Mouse (Mus musculus): ENCODE measurements around the gene Stard13. TPM values are rescaled to one million over a fixed set of nuclear protein-coding genes. Genes with fewer than 3 reads are reported as not detected.

Gene Stard13
- polyA plus RNA-seq, 1 experiment = not detected

DNA sequence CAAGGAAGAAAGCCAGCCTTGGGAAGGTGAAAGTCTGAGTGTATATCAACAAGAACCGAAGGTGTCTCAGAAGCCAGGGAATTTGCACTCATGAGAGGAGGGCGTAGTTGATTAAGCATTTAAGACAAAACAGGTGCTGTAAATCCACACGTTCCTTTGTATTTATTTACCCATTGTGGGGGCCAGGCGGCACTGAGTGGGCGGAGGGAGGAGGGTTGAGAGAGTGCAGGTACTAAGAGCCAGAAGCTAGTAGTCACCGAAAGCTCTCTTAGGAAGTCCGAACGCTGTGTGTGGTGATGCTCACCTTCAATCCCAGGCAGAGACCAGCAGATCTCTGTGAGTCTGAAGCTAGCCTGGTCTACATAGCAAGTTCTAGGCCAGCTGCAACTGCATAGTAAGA, 147.9 kb downstream of the Stard13 start:
- Histone ChIP-seq H3K4me3 (ENCODE audit: insufficient read depth, low read depth, low read length) (no peak overlapping the region), H3K27ac (ENCODE audit: insufficient read depth, low read depth, low read length) (no peak overlapping the region), H3K4me1 (ENCODE audit: control insufficient read depth, insufficient read depth, low read length) (0 out of 2 replicates have a peak, but pooled peaks cover 2% of the 10 kb centered on the region)
- WGBS = 90% methylated on average over 8 of the region's 8 CpGs
- TF ChIP-seq POLR2A (IDR thresholded peaks at IDR 0.05; ENCODE audit: insufficient read depth, low read depth, low read length) (no peak), CTCF (IDR thresholded peaks at IDR 0.05; ENCODE audit: insufficient read depth, low read depth, low read length) (no peak)

DNA sequence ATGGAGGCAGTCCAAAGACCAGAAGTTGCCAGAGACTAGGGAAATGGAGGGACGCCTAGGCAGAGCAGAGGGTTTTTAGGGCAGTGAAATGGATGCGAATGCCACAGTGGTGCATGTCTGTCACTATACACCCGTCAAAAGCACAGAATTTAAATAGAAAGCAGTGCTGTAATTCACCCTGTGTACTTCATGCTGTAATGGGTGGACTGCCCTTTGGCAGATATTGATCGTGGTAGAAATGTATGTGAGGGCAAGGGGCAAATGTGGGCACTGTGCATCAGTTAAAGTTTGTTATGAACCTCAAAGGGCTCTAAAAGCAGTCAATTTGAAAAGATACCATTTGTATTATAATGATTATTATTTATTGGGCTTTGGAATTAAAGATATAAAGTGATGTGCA, 153.4 kb downstream of the Stard13 start:
- TF ChIP-seq POLR2A (IDR thresholded peaks at IDR 0.05; ENCODE audit: insufficient read depth, low read depth, low read length) = no peak
- no peak for TF ChIP-seq CTCF (IDR thresholded peaks at IDR 0.05; ENCODE audit: insufficient read depth, low read depth, low read length)
- Histone ChIP-seq H3K4me1 (ENCODE audit: control insufficient read depth, insufficient read depth, low read length) (no peaks in the 10 kb centered on the region), H3K4me3 (ENCODE audit: insufficient read depth, low read depth, low read length) (no peak overlapping the region), H3K27ac (ENCODE audit: insufficient read depth, low read depth, low read length) (no peak overlapping the region)
- 62% methylated on average over 4 of the region's 4 CpGs for WGBS

DNA sequence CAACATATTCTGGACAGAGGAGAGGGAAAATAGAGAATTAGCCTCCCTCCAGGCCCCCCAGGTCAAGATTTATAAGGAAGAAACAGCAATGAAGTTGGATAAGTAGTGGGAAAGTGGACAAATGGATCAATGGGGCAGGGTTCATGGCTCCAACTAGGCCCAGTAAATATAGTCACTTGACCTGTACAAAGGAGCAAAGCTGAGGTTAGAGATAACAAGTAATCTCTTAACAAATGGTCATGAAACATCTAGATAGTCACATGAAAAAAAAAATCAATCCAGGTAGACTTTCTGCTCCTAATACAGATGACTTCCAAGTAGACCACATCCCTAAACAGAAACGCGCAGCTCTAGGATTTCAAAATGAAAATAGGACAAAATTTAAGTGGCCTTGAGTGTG, 155.7 kb downstream of the Stard13 start:
- H3K4me1 ChIP-seq (ENCODE audit: control insufficient read depth, insufficient read depth, low read length) = no peaks in the 10 kb centered on the region
- no peak overlapping the region for H3K27ac ChIP-seq (ENCODE audit: insufficient read depth, low read depth, low read length)
- 96% methylated on average over 2 of the region's 2 CpGs for WGBS
- no peak overlapping the region for H3K4me3 ChIP-seq (ENCODE audit: insufficient read depth, low read depth, low read length)
- TF ChIP-seq CTCF (IDR thresholded peaks at IDR 0.05; ENCODE audit: insufficient read depth, low read depth, low read length) = no peak
- TF ChIP-seq POLR2A (IDR thresholded peaks at IDR 0.05; ENCODE audit: insufficient read depth, low read depth, low read length) = no peak

DNA sequence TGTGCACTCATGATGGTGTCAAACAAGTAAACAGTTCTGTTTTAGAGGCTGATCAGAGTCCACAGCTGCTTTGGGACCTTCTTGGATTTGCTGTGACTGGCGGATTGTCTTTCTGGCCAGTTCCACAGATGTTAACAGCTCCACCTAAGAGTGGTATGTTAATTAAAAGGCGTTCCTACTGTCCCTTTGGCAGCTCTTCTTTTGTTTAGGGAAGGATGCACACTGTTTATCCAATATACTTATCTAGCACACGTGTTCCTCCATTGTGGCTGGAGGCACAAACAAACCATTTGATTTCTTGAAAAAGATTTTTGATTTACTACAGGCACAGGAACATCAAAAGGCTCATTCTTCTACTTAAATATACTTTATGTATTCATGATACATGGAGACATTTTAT, 156.7 kb downstream of the Stard13 start:
- Histone ChIP-seq H3K4me3 (ENCODE audit: insufficient read depth, low read depth, low read length) (no peak overlapping the region), H3K4me1 (ENCODE audit: control insufficient read depth, insufficient read depth, low read length) (no peaks in the 10 kb centered on the region), H3K27ac (ENCODE audit: insufficient read depth, low read depth, low read length) (no peak overlapping the region)
- 67% methylated on average over 3 of the region's 3 CpGs for WGBS
- TF ChIP-seq POLR2A (IDR thresholded peaks at IDR 0.05; ENCODE audit: insufficient read depth, low read depth, low read length) (no peak), CTCF (IDR thresholded peaks at IDR 0.05; ENCODE audit: insufficient read depth, low read depth, low read length) (no peak)

DNA sequence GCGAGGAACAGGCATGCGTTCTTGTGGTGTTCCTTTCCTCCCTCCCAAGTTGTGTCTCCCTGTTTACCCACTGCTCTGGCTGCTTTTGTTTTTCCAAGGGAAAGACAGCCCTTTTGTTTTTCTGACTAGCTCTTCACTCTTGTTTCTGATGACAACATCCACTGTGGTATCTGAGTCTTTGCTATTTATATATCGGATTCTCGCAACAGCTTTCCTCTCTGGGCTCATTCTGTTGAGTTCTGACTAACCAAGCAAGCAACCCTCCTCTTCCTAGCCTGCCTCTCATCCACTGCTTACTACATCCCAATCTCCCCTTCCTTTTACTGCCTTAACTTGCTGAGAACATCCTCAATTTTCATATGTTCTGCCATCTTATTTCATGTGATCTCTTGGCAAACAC, 159.4 kb downstream of the Stard13 start:
- no peaks in the 10 kb centered on the region for H3K4me1 ChIP-seq (ENCODE audit: control insufficient read depth, insufficient read depth, low read length)
- WGBS = 71% methylated on average over 4 of the region's 4 CpGs
- H3K4me3 ChIP-seq (ENCODE audit: insufficient read depth, low read depth, low read length) = no peak overlapping the region
- no peak overlapping the region for H3K27ac ChIP-seq (ENCODE audit: insufficient read depth, low read depth, low read length)
- TF ChIP-seq CTCF (IDR thresholded peaks at IDR 0.05; ENCODE audit: insufficient read depth, low read depth, low read length) (no peak), POLR2A (IDR thresholded peaks at IDR 0.05; ENCODE audit: insufficient read depth, low read depth, low read length) (no peak)

DNA sequence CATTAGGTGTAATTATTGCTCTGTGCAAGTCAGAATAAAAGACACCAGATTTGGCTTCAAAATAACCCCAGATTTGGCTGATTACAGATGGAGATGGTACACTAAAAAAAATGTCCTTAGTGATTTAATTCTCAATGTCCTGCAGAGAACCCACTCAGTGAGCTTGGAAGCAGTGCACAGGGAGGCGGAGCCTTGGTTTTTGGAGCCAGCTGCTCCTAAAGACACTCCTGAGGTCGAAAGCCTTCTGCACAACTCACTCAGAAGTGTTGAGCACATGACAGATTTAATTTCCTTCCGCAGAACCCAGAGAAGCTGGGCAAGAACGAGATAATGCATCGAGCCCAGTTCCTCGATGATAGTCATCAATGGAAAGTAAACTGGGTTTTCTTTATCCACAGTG, 162.2 kb downstream of the Stard13 start:
- H3K4me1 ChIP-seq (ENCODE audit: control insufficient read depth, insufficient read depth, low read length) = no peaks in the 10 kb centered on the region
- no peak overlapping the region for H3K27ac ChIP-seq (ENCODE audit: insufficient read depth, low read depth, low read length)
- WGBS = 64% methylated on average over 6 of the region's 6 CpGs
- no peak overlapping the region for H3K4me3 ChIP-seq (ENCODE audit: insufficient read depth, low read depth, low read length)
- TF ChIP-seq CTCF (IDR thresholded peaks at IDR 0.05; ENCODE audit: insufficient read depth, low read depth, low read length) (no peak), POLR2A (IDR thresholded peaks at IDR 0.05; ENCODE audit: insufficient read depth, low read depth, low read length) (no peak)

DNA sequence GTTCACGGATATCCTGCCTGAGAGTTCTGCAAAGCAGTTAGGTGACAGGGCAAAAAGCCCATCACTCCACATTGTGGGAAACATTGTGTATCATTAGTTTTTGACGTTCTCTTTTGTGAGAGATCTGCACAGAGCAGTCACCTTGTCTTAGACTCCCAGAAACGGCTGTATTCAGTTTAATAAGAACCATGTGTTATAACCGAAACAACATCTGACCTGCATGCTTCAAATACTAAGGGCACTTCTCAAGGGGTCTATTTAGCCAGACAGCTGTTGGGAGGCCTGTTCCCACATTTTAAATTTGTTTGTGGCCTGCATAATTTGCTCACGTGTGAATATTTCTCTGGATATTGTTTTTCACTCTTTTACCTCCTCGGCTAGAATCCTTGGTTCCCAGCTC, 162.7 kb downstream of the Stard13 start:
- TF ChIP-seq POLR2A (IDR thresholded peaks at IDR 0.05; ENCODE audit: insufficient read depth, low read depth, low read length) = no peak
- no peak for TF ChIP-seq CTCF (IDR thresholded peaks at IDR 0.05; ENCODE audit: insufficient read depth, low read depth, low read length)
- WGBS = 75% methylated on average over 6 of the region's 6 CpGs
- H3K27ac ChIP-seq (ENCODE audit: insufficient read depth, low read depth, low read length) = no peak overlapping the region
- no peak overlapping the region for H3K4me3 ChIP-seq (ENCODE audit: insufficient read depth, low read depth, low read length)
- no peaks in the 10 kb centered on the region for H3K4me1 ChIP-seq (ENCODE audit: control insufficient read depth, insufficient read depth, low read length)

DNA sequence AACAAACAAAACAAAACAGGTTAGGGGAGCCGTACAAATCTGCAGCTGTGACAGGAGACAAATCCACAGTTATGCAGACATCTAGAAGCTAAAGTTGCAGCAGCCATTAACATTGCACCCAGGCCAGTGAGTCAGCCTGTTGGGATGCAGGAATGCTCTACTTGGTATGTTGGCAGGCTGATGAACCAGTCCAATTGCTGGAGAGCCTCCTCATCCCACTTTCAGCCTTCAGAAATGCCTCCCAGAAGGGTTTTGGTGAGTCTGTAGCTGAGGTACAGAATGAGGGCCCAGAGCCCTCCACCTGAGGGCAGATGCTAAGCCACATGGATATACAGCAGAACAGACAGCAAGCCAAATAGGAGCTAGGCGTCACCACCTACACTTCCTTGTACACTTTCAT, 164.1 kb downstream of the Stard13 start:
- Histone ChIP-seq H3K27ac (ENCODE audit: insufficient read depth, low read depth, low read length) (no peak overlapping the region), H3K4me3 (ENCODE audit: insufficient read depth, low read depth, low read length) (no peak overlapping the region), H3K4me1 (ENCODE audit: control insufficient read depth, insufficient read depth, low read length) (no peaks in the 10 kb centered on the region)
- TF ChIP-seq POLR2A (IDR thresholded peaks at IDR 0.05; ENCODE audit: insufficient read depth, low read depth, low read length) = no peak
- TF ChIP-seq CTCF (IDR thresholded peaks at IDR 0.05; ENCODE audit: insufficient read depth, low read depth, low read length) = no peak
- WGBS = 77% methylated on average over 2 of the region's 2 CpGs

DNA sequence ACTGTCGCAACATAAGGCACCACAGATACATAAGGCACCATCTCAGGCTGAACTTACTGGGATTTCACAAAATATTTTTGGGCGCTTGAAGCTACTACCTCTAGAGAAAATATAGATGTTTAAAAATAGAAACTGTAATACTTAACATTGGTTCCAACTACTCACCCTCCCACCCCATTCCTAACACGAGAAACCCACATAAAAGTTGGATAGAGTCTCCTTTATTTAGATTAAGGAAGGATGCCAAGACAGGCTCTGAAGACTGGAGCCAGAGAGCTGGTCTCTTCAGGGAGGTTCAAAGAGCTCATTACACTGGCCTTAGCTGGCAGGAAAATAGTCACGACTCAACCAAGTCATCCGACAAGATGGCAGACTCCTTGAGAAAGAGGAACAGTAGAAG, 167.6 kb downstream of the Stard13 start:
- WGBS = 46% methylated on average over 5 of the region's 5 CpGs
- H3K27ac ChIP-seq (ENCODE audit: insufficient read depth, low read depth, low read length) = no peak overlapping the region
- no peak for TF ChIP-seq POLR2A (IDR thresholded peaks at IDR 0.05; ENCODE audit: insufficient read depth, low read depth, low read length)
- no peak for TF ChIP-seq CTCF (IDR thresholded peaks at IDR 0.05; ENCODE audit: insufficient read depth, low read depth, low read length)
- no peaks in the 10 kb centered on the region for H3K4me1 ChIP-seq (ENCODE audit: control insufficient read depth, insufficient read depth, low read length)
- no peak overlapping the region for H3K4me3 ChIP-seq (ENCODE audit: insufficient read depth, low read depth, low read length)

DNA sequence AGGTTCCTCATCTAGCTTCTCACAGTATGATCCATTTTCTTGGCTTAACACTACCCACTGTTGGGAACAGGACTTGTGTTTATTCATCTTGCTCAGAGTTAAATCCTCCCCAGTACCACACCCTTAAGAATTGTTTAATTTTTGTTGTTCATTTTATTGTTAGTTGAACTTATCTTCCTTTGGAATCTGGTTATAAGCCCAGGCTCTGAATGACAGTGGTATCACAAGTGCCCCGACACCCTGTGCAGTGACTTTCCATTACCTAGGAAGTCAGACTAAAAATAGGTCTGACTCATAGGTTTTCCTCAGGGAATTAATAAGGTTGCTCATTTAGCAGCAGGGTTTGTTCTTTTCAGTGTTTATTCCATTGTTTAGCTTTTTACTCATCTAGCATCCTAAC, 168.4 kb downstream of the Stard13 start:
- 40% methylated on average over 1 of the region's 1 CpGs for whole genome bisulfite sequencing
- Histone ChIP-seq H3K27ac (ENCODE audit: insufficient read depth, low read depth, low read length) (no peak overlapping the region), H3K4me1 (ENCODE audit: control insufficient read depth, insufficient read depth, low read length) (no peaks in the 10 kb centered on the region), H3K4me3 (ENCODE audit: insufficient read depth, low read depth, low read length) (no peak overlapping the region)
- no peak for TF ChIP-seq CTCF (IDR thresholded peaks at IDR 0.05; ENCODE audit: insufficient read depth, low read depth, low read length)
- TF ChIP-seq POLR2A (IDR thresholded peaks at IDR 0.05; ENCODE audit: insufficient read depth, low read depth, low read length) = no peak
